Mouse (Mus musculus): Measurements from ENCODE around the gene Wwox.
A peak's percentile ranks its signal among the peaks of the same experiment; 100 is the strongest.

Wwox gene

DNA sequence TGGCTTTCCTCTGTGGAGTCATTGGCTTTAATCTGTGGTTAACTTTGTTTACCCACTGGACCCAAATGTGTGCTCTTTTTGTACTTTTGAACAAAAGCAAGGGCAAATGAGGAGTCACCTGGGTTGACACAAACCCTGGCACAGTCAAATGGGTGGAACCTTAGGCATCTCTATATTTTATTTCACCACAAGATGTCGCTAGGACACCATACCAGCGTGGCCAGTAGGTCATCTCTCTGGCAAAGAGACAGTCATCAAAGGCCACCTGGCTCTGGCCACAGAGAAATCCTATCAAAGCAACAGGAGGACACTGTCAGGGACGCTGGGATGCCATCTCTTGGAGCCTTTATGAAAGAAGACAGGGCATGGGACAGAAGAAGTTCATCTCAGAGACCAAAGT, 101.7 kb downstream of the Wwox start:
- peak; percentile 53 for DNase-seq (ENCODE audit: low spot score)

DNA sequence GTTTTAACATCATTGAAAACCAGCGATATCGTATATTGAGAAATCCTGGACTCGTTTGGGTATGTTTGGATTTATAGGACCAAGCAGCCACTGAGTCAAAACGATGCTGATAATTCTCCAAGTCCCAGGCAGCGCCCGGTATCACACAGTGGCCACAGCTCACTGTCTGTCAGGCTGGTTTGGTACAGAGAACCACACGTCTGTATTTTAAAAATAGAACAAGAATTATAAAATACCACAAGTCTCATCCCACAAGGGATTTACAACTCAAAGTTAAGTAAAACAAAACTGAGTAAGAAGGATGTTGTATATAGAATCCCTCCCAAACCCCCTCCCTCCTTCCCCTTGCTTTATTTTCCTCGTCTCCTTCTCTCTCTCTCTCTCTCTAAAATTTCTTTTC, 108.9 kb downstream of the Wwox start:
- no peak for DNase-seq (ENCODE audit: low spot score)

DNA sequence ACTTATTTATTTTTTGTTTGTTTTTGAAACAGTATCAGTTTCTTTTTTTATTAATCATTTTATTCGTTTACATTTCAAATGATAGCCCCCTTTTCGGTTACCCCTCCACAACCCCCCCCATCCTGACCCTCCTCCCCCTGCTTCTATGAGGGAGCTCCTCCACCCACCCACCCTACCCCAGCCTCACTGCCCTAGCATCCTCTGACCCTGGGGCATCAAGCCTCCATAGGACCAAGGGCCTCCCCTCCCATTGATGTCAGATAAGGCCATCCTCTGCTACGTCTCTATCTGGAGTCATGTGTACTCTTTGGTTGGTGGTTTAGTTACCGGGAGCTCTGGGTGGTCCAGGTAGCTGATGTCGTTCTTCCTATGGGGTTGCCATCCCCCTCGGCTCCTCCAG, 109.4 kb downstream of the Wwox start:
- no peak for DNase-seq (ENCODE audit: low spot score)

DNA sequence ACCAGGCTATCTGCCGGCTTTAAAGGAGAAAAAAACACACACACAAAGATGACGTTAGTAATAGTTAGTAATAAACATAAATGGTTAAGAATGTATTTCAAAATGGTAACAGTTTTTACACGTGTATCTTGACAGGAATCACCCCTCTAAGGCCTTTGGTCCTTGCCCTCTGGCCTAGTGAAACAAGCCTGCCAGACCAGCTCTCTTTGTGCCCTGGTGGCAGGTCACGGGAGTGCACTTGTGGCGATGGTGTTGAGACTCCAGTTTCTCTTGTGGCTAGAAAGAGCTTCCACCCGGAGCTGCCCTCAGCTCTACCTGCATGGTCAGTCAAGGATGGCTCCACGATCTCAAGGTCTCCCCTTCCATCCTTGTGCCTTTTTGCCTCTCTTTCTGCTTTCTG, 110.6 kb downstream of the Wwox start:
- DNase-seq (ENCODE audit: low spot score), result no peak

DNA sequence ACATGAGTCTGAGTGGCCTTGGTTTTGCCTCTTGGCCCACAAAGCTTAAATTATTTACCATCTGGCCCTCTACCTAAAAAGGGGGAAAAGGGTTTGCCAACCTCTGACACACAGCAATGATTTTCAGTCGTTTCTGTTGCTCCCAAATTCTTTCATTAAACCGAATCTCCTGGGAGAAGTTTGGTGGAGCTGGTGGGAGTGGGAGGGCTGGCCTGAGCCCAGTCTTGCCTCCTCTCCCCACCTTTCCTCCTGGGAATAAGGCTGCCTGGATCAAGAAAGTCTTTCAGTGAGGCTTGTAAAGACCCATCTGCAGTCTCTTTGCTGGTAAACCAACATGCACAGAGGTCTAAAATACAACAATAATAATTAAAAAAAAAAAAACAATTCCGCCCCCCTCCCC, 113.2 kb downstream of the Wwox start:
- DNase-seq (ENCODE audit: low spot score), result no peak

DNA sequence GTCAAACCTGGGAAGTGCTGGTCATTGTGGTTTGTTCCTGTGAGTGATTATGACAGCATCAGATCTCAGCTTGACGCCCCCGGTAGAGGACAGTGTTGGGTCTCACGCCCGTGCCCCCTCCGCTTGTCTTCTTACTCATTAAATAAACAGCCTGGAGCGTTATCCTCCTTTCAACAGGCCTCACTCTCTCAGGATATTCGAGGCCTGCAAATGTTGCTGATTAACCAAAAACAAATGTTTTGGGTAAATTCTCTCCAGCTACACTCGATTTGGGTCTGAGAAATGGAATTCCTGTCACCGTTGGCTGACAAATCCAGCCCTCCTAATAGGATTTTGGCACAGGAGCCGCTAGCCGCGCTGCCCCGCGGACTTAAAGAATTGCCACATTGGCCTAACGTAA, 115.5 kb downstream of the Wwox start:
- no peak for DNase-seq (ENCODE audit: low spot score)

DNA sequence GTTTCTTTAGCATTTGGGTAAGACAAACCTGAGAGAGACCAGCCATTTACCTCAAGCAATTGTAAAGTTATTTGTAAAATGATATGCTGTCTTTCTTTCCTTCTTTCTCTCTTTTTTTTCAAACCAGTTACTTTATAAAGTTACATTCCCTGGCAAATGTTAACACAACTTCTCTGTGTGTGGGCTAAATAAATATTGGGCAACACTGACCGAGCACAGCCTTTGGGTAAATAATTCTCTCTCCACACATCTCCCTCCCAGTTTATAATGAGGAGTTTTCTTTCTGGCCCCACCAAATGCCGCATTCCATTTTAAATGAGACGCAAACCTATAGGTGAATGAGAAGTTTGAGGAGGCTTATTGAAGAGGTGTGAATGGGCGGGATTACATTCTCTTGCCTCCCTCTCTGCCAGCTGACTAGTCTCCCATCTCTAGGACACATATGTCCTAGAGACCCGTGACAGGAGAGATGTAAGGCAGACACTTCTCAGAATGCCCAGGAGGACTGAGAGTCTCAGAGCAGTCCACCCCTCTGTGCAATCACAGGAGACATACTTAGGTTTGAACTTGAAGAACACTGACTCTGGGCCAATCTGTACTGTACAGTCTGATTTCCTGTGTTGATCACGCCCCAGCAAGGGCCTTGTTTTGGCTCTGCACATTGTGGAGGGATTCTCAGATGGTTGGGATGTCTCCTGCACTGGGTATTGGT, 116.2 kb downstream of the Wwox start:
- DNase-seq (ENCODE audit: low spot score), result peak; percentile 11

DNA sequence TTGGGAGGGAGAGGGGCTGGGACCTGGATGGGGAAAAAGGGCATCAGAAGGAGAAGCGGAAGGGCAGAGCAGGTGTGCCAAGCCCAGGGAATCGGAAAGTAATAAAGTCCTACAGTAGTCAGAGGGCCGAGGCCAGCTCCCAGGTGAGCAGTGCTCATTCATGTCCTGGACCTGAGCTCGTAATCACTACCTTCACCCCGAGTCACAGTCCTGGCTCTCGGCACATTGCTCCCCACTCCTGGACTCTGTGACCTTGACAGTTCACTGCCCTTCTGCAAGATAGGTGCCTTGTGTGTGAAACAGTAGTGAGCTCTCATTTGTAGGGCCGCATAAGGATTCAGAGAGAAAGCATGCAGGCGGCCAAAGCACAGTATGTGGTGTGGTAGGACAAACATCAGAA, 121.7 kb downstream of the Wwox start:
- DNase-seq (ENCODE audit: low spot score), result no peak

DNA sequence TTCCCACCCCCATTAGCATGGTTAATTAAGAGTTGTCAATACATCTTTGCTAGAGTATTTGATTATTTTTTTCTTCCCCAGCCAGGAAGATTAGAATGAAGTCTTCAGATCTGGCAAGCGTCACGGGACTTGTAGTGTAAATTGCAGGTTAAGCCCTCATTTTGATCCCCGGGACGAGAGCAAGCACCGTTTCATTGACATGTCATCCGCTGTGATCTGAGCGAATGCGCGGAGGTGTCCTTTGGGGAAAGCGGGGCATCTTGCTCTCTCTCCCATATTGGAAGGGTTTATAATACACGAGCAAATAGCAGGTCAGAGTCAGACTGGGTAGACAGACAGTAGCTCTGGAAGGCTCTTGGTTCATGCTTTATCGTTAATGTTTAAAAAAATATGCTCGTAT, 123.0 kb downstream of the Wwox start:
- DNase-seq (ENCODE audit: low spot score), result no peak

DNA sequence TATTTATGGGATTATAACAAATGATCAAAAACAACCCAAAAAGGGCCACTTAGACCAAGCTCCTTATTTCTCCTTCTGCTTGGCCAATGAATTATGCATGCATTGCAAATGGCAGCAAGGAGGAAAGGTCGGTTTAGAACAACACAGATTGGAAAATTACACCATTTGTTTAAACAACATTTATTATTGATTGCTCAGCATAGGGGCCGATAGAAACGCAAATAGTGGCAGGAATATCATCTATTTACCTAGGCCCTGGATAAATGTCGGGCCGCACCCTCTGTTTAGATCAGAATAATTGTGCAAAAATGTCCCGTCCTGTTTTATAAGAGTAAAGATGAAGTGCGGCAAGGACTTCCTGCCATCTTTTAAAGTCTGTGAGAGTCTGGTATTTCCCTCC, 123.9 kb downstream of the Wwox start:
- DNase-seq (ENCODE audit: low spot score), result no peak

DNA sequence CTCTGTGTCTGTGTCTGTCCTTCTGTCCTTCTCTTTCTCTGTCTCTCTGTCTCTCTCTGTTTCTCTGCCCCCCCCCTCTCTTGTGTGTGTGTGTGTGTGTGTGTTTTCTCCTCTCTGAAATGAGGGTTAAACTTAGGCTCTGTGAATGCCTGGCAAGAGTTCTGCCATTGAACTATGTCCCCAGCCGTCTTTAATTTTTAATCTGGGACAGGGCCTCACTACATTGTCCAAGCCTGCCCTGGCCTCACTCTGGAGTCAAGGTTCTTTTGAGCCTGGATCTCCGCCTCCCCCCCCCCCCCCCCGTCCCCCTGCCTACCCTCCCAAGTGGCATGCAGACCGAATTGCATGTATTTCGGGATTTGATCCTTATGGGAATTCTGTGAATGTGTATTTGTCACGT, 124.6 kb downstream of the Wwox start:
- DNase-seq (ENCODE audit: low spot score), result no peak

DNA sequence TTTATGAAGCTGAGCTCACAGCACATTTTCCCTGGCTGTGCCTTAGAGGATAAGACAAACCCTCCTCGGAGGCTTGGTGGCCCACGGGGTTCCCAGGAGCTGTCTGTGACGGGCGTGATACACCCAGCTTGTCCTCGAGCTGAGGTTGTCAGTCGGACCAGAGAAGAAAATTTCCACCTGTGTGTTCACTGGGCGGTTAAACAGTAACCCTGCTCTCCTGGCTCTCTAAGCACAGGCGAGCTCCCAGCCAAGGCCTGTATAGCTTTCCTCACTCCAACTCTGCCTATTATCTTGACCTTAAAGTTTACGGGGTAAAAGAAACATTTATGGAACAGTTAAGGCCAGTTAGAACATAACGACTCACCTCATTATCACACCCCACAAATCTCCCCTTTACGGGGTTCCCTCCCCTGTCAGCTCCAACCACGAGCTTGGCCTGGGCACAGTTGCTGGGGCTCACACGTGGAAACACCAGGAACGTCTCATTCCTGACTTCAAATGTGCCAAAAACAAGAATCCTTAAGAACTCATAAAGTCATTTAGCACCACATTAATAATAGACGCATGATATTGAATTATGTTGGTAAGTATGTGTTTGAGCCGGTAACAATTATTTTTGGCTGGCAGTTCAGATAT, 129.2 kb downstream of the Wwox start:
- DNase-seq (ENCODE audit: low spot score), result peak; percentile 46

DNA sequence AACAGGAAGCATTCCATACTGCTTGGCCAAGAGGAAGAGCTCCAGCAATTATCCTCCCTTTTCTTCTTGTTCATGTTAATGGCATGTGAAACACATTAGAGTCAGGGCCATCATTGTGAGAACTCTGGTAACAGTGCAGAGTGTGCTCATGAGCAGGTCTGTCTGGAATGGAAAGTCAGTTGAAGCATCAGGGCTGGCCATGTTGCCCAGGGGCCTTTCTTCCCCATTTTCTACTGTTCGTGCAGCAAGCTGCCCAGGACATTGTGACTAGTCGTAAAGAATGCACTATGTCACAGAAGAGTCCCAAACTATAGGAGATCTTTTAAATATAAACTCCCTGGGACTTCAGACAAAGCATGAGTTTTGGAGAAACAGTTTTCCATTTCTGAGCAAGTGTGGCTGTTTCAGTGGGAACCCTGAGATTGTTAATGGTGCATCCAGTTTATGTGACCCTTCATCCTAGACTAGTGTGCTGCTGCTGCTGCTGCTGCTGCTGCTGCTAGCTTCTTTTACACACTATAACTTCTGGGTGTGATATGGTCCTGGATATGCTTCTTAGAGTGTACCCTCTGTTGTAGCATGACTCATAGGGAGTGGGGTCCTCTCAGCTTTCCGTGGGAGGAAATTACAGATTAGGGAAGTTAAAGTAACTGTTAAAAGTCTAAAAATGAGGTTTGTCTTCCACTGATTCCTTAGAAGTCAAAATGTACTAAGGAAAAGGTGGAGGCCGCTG, 133.7 kb downstream of the Wwox start:
- DNase-seq (ENCODE audit: low spot score), result no peak

DNA sequence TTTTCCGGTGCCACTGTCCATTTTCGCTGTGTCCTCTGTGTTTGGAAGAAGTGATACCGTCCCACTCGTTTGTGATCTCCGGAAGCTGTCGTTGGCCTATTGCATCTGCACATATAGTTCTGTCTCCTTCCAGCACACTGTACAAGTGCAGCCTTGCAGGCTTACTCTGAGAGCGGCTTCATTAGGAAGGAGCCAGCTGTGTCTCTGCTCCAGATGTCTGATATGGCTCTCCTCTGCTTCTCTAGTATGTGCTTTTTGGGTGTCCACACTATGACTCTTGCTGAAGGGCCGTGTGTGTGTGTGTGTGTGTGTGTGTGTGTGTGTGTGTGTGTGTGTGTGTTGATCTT, 134.3 kb downstream of the Wwox start:
- DNase-seq (ENCODE audit: low spot score), result no peak

DNA sequence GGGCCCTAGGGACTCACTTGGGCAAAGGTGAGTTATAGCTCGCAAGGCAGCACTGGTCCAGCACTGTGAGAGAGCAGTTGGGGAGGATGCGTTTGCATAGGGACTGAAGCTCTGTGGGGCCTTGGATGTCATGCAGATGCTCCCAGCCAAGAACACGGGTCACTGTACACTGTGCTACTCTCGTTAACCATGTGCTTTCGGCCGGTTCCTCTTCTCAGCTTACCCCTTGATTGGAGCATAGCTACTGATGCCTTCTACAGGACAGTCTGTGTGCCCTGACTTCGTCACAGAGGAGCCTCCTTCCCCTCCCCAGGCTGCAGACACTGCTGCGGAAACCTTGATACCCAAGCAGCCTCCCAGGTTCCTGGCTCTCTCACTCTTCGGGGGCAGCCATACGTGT, 139.8 kb downstream of the Wwox start:
- DNase-seq (ENCODE audit: low spot score), result no peak

DNA sequence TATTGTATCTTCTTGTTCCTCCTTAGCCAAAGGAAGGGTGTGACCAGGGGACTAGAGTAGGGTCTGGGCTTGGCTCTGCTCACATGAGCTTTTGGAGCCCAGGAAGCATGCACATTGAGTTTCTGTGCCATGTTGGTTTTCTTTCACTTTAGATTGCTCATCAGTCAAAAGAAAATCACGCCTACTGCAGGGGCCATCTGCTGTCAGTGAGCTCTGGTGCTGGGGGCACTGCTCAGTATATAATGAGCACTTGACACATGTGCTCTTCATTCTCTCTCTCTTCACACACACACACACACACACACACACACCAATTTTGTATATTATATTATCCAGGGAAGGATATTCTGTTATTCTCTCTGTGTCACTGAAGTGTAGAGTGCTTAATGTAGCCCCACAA, 141.2 kb downstream of the Wwox start:
- DNase-seq (ENCODE audit: low spot score), result no peak

DNA sequence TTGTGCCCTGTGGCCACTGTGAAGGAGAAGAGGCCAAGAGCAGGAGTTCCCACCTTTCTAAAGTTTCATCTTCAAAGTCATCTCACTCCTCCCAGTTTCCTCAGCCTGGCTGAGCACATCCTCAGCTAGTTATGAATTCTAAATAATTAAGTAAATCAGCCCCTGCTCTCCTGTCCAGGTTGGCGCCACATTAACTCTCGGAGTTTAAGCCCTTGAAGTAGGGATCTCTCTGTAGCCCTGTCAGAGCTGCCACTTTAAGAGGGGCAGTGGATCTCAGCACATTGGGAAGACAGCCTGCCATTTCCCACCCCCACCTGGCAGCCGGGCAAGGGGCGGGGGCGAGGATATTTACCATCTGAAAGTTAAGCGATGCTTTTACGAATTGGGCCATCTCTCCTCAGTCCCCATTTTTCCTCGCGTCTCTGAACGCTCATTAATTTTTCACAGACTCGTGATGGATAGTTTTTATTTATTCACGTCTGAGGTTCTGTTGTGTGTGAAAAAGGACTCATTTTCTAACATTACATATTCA, 150.9 kb downstream of the Wwox start:
- no peak for DNase-seq (ENCODE audit: low spot score)

DNA sequence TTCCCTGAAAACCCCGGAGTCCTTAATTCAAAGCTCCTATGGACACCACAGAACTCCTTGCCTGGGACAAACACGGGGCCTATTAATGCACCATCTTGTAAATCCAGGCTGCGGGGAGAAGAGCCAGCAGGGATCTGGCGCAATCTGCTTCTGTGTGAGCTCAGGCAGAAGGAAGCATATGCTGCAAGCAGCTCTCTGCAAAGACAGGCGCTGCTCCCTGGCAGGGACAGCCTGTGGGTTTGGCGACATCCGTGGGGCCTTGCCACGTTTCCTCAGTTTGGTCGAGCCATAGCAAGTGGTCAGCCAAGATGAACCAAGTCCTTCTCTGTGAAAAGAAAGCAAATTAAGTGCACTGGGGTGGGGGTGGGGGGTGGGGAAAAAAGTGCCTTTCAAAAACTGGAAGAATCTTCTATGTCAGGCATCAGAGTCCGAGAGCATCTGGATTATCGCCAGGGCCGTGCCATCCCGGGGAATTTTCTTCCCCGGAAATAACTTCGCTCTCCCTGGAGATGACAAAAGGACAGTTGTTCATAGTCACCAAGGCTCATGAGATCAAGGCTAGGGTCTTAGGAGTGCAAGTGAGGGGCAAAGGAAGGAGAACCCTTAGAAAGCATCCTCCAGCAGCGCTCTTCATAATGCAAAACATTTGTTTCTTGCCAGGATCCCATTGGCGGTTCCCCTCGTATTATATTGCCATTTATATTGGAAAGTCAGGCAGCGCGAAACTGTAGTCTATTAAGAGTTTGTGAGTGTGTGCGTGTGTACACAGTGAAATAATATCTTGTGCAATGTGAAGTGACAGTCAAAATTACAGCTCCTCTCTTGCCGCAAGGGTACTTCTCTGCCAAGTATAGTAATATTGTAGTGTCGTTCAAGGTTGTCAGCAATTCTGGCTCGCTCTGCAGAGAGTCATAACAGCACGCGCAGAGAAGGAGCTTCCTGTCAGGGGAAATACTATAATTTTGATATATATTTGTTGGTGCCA, 152.1 kb downstream of the Wwox start:
- peak; percentile 26 for DNase-seq (ENCODE audit: low spot score)

DNA sequence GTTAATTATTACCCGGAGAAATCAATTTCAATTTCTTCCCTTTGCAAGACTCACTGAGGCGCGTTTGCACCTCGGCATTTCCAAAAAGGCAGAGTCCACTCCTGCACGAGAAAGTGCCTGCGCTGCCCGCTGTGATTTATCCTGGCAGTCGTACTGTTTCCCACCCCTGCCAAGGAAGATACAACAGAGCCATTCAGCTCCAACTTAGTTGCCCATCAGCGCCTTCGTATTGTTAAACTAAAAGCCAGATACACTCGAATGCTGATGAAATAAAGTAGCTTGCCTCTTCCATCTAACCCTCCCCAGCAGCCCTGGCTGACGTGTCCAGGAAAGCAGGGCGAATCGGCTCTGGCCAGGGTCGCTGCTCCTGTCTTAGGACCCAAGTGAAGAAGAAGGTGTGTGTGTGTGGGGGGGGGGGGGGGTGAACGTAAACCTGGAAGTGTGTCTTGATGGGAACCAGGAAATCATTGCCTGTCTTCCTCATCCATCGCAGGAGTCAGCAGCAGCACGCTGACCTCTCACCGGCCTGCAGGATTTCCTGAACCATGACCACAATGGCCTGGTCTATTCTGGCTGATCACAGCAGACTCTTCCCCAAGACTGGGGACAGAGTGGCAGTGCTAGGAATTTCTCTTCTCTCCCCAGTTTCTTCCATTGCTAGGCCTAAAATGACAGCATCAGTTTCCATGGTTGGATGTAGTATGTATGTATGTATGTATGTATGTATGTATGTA, 154.1 kb downstream of the Wwox start:
- no peak for DNase-seq (ENCODE audit: low spot score)

DNA sequence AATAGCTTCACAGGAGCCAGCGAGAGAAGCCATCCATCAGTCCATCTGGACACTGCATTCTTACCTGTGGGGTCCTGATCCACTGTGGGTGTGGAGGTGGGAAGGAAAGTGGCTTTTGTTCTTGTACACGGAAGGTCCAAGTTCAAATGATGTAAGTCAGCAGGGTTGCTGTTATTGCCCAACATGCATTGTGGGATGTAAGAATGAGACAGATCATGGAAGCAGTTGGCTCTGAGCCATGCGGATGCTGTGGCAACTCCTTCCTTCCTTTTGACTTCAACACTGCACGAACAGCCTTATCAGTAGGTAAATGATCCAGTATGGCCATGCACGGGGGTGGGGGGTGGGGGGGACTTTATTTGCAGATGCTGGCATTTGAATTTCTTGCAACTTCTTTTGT, 155.4 kb downstream of the Wwox start:
- DNase-seq (ENCODE audit: low spot score), result no peak

DNA sequence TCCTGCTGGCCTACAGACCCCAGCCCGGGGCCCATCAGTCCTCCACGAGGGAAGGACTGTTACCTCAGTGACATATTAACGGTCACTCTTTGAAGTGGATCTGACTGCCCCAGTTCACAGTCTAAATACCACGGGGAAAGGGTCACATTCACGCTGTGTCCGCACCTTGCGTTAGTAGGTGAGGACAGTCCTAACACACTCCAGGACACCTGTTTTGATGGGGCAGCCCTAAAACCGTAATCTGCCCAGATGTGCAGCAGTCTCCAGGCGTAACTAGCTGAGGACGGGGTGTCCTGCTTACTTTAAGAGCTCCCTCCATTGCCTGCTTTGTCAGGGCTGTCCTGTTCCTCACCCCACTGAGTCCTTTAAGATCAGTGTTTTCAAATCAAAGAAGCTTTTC, 160.1 kb downstream of the Wwox start:
- no peak for DNase-seq (ENCODE audit: low spot score)

Measured in lung, postnatal 25 days (tissue).